Mouse (Mus musculus) testis, postnatal 14 days (tissue): ENCODE measurements around the gene Zfp709.
"Not testable (repeated sequence)": the region's sequence is repeated elsewhere in the genome, so short reads cannot be mapped to it uniquely, and the experiment has no call there.

ENCODE experiments used
- DNase-seq: peaks from one replicate; pipeline ENCODE4 v3.0.0; 2021; ENCODE audit warnings: low spot score

The Zfp709 gene

DNA sequence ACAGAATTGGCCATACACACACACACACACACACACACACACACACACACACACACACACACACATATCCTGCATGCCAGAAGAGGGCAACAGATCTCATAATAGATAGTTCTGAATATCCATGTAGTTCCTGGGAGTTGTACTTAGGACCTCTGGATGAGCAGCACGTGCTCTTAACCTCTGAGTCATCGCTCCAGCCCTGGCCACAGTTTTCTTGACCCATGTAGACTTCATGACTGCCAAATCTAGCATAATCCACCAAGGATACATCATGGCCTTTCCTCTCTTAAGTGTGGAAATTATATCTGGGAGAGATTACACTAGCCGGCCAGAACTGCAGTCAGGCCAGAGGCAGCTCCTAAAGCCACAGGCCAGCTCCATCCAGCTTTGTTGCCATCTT is 44.7 kb downstream of the Zfp709 start:
- no peak for DNase-seq

- no peak for DNase-seq
These were observed 46.0 kb downstream of the Zfp709 start for GRCm38 (mm10) chr8:71927779-71928178.

GRCm38 (mm10) chr8:71938037-71938436 is 56.2 kb downstream of the Zfp709 start:
- not testable (repeated sequence) for DNase-seq

- DNase-seq = no peak
These were observed 58.7 kb downstream of the Zfp709 start for GRCm38 (mm10) chr8:71940293-71941208.

GRCm38 (mm10) chr8:71941776-71942175 is 60.0 kb downstream of the Zfp709 start:
- no peak for DNase-seq
